Mouse (Mus musculus): Measurements from ENCODE around the gene Rin1.

DNA sequence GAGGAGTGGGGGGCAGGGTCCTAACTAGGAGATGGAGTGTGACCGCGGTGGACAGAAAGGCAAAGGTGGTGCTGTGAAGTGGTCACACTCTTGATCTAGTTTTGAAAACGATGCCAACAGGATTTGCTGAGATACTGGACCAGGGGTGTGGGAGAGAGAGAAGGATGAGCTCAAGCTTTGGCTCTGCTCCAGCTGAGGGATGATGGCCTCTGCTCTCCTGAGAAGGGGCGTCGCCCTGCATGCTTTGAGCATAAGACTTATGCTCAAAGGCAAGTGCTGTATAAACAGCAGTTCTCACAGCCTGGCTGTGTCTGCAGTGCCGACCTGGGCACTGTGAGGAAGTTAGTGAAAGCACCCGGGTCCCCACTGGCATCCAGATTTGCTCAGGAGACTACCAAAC is 14.8 kb downstream of the Rin1 start:
- TF ChIP-seq CTCF (IDR thresholded peaks at IDR 0.05; ENCODE audit: low read depth), result no peak
- no peak for TF ChIP-seq EP300 (IDR thresholded peaks at IDR 0.05; ENCODE audit: low read depth)

All from liver, postnatal 0 days (tissue).